Mouse (Mus musculus) urinary bladder, postnatal 14 days (tissue): Measurements from ENCODE around the gene Pgc.

Experiments used
- DNase-seq: peaks from one replicate; pipeline ENCODE4 v3.0.0; 2021; ENCODE audit warnings: low spot score

Gene Pgc

DNA sequence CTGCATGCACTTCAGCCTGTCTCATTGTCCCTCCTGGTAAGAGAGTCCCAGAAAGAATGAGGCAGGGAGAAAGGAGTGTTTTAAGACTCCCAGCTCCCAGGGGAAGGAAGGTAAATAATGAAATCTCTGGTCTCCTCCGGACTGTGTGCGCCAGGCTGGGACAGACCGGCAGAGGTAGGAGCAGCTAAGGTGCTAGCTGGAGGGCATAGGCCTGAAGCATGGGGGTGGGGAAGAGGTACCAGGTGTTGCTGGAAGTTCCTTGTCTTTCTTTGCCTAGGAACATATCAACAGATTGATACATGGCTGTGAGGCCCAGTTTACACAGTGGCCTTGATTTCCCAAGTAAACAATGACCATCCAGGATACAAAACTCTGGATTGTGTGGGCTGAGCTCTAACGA lies 17.7 kb upstream of the Pgc start:
- no peak for DNase-seq

DNA sequence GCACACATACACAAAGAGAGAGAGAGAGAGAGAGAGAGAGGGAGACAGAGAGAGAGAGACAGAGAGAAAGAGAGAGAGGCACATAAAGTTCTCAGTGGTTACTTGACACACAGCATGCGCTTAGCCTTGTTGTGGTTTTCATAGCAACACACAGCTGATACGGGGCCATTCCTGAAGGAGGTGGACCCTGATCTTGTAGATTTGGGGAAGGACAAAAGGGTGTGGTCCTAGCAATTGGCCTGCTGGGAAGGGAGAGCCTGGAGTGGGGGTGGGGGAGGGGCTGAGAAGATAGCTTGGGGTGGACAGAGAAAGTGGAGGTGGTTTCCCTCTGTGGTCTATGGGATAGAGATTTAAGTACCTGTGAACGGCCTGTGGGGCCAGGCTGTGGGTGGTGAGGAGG lies 16.6 kb upstream of the Pgc start:
- no peak for DNase-seq

DNA sequence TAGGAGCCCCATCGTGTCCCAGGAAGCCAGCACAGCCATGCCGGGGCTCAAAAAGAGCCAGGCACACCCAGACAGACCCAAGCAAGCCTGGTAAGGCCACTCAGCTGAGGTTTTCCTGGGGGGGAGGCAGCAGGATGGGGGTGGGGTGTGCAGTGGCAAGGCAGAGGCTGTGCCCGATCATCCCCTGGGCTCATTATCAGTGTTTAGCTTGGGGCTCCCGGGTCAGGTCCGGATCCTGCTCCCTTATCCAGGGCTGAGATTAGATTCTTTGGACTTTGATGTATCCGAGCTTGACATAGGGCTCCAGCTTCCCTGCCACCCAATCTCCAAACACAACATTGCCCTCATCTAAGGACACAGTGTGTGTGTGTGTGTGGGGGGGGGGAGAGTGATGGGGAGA lies 14.8 kb upstream of the Pgc start:
- DNase-seq, result no peak

DNA sequence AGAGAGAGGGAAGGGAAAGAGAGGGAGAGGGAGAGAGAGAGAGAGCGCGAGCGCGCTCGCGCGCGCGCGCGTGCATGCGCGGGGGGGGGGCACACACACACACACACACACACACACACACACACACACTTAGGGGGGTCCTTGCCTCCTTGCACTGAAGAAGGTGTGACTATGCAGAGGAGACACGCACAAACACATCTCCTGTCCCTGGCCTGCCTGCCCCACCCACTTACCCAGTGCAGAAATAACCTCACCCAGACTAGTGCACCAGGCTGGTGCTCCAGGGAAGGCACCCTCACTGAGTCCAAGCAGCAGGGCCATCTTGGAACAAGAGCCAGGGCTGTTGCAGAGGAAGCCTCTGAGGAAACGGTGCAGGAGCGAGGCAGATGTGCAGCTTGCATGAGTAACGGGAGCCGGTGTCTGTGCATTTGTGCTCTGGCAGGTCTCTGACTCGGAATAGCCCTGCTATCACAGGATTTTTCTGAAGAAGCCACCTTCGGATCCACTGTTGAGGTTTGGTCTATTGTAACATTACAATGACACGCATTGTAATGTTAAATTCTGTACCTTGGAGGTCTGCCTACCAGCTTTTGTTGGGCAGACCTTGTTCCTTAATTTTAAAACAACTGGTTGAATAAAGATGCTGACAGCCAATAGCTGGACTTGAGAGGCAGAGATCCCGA lies 13.6 kb upstream of the Pgc start:
- DNase-seq, result no peak

DNA sequence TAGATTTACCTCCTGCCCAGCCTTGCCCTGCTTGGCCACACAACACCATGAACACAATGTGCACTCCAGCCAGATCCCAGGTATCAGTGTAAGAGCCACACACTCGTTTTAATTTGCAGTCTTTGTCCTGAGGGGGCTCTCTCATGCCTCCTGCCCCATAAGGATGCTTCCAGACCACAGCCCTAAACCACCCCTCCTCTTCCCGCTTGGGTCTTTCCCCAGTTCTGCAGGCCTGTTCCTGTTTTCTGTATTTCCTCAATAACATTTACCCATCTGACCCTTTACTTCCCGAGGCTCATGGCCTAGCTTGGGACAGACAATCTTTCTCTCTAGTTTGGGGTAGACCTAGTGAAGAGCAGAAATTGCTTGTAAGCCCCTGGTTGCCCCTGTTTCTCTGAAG lies 11.6 kb upstream of the Pgc start:
- no peak for DNase-seq

DNA sequence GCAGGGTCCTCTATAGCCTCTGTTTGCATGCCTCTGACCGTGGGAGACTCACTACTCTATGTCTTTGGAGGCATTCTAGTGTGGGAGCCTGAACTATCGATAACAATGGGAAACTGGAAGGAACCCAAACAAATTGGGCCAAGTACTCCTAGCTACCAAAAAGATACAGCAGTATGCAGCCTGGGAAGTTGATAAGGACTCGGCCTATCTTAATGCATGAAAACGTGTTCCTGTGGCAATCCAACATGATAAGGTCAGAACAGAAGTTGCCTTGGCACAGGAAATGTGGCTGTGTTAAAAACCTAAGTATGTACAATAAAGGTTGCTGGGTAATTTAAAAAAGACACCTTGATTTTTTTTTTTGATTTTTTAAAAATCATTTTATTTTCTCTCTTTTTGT lies 5.5 kb upstream of the Pgc start:
- no peak for DNase-seq

DNA sequence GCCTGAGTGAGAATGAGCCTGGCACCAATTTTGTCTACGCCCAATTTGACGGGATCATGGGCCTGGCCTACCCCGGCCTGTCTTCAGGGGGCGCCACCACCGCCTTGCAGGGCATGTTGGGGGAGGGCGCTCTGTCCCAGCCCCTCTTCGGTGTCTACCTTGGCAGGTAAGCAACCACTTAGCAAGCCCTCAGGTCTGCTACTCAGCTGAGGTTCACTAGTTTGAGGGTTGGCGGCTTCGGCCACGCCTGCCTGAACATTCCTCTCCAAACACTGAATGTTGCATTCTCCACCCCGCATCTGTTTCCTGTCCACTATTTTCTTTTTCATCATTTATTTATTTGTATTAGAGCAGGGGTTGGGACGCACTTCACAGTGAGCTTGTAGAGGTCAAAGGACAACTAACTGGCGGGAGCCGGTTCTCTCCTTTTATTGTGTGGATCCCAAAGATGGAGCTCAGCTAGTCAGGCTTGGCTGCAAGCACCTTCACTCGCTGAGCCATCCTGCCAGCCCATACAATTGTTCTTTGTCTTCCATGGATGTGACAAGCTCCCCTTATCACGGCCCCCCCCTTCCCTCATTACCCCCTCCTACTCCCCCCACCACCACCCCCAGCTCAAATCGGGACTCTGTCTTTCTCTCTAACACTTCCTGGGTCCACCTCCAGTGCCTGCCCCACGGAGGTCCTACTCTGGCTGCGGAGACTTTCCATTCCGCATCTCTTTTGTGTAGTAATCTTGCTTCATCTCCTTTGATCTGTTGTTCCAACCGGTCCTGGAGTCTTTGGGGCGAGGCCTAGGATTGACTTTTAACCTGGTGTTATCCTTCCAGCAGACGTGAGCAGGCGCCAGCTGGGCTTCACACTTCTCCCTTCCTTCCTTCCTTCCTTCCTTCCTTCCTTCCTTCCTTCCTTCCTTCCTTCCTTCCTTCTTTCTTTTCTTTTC lies 4.3 kb downstream of the Pgc start:
- no peak for DNase-seq

DNA sequence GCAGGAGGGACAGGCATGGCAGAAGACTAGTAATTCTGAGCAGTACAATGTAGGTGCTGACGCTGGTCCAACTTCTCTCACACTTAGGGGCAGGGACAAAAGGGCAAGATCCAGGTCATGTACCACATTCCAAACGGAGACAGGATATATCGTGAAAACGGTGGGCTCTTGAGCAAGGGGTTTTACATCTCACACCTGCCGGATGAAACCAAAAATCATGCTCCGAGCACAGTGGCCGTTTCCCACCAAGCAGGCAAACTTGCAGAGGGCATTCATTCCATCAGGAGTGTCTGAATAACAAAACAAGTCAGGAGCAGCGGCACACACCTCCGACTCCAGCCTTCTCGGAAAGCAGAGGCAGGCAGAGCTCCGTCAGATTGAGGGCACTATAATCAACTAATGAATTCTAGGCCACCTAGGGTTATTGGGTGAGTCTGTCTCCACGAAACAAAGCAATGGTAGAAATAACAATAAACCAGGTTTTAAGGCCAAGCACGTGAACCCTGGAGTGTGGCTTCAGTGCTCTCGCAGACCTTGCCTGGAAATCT lies 9.0 kb downstream of the Pgc start:
- DNase-seq, result no peak

DNA sequence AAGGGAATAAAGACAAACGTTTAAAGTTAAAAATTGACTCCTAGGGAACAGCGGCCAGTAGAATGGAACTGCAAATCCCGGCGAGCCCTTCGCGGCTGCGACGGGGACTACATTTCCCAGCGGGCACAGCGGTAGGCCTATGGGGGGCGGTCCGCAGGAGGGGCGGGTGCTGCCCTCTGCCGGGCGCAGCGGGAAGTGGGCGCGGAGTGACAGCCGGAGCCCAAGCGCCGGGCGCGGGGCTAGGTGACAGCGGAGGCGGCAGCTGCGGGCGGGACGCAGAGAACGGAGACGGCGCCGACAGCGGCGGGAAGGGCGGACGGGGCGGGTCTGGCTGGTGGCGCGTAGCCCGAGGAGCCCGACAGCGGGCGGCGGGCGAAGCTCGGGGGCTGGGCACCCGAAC lies 10.2 kb downstream of the Pgc start, which contains the start of gene Tfeb:
TSS of gene Tfeb (plus strand) at position 175 of the 400 bp plus-strand sequence.
- peak; percentile 98 for DNase-seq

DNA sequence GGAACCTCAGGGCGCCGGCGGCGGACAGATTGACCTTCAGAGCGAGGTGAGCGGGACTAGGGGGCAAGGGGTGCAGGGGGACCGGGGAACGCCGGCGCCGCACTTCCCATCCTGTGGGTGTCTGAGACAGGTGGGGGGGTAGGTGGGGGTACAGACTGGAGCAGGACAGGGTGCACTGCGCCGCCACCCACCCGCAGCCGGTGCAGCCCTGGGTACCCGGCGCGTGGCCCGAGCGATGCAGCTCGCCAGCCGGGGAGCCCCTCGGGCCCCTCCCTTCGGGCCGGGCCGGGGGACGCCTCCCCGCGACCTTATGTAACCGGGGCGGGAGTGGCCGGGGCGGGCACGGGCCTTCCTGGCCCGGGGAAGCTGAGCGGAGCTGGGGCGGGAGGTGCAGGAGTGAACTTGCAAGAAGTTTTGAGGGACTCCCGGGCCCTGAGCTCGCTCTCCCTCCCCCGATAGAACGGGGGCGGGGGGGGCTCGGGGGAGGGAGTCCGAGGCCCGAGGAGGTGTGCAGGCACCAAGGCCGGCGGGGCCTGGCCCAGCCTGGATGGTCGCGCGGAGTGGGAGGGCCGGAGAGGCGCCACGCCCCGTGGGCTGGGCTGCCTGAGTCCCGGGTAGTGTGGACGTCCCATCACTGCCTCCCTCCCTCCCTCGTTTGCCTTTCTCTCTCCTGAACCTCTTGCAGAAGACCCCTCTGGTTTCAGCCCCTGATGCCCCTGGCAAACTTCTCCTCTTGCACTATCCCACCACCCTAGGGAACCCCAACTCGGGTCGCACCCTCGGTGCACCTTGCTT lies 10.8 kb downstream of the Pgc start:
- peak; percentile 89 for DNase-seq

DNA sequence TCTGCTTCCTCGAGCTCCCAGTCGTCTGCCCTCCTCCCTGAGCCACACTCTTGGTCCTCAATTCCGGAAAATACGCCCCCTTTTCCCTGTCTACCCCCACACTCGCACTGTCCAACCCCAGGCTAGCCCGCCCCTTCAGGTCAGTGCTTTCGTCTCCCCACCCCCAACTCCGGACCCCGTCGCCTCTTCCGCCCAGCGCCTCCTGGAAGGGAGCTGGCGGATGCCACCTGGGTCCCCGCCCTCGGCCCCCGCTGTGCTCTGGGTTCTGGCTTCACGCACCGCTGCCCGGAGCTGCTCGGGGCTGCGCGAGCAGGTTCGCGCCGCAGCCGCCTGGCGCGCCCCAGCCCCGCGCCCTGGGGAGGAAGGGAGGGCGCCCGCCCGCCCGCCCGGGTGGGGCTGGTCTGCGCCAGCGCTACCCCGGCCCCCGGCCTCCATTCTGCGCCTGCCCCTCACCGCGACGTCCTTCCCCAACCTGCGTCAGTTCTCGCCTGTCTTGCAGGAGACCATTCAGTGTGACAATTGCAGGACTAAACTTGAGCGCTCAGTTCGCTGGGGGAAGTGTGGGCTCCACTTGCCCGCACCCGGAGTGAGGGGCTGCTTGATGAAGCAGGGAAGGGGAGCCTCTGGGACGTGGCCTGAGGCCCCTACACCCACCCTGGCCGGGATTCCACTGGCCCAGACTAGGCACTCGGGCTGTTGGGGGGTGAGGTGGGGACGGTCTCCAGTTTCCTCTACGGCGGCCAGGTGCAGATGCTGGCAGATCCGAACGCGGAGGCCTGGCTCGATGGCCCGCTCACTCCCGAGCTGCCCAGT lies 11.6 kb downstream of the Pgc start:
- peak; percentile 57 for DNase-seq

DNA sequence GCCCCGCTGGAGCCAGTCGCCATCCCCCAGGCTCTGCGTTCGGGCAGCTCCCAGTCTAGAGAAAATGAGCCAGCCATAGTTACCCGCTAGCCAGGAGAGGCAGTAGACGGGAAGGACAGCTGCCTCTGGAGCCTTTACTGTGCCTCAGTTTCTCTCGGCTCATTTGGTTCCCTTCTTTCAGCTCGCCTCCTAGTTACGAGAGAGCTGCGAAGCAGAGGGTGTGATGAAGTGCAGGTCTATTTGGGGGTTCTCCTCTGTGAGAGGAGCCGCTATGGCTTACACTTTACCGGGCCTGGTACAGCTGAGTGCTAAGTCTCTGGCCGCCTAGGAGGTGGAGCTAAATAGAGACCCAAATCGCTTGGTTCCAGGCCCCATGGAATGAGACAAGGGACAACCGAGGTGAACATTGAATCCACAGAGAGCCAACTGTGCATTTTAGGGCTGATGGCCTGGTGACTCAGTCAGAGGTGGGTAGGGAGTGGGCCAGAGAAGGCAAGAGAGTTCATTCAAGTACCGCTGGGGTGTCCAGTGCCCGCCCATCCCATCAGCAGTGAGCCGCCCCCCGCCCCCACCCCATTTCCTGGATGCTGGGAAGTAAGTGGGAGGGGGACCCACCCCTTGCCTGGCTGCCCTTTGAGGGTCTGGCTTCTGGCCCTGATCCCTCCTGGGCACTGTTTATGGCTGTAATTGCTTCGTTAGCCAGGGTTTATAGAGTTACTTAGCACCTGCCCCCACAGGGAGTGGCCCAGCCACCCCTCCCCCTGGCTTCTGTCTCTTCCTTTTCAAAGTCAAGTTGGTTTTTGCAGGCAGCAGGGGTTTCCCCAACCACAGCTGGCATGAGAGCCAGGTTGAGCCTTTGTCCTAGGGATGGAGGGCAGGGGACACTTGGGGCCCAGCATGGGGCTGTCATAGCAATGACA lies 12.5 kb downstream of the Pgc start:
- DNase-seq, result no peak

DNA sequence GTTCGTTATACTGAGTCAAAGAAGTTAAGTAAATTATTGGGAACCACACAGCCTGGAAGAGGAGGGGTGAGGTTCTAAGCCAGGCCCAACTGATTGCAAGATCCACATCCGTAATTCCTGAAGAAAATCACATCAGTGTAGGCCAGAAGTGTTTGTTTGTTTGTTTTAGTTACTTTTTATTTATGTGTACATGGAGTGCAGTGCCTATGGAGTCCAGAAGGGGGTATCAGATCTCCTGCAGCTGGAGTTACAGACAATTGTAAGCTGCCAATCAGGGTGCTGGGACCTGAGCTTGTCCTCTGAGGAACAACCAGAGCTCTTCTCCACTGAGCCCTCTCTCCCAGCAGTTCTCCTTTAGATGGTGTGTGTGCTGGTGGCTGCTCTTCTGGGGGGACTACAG lies 13.5 kb downstream of the Pgc start:
- no peak for DNase-seq

DNA sequence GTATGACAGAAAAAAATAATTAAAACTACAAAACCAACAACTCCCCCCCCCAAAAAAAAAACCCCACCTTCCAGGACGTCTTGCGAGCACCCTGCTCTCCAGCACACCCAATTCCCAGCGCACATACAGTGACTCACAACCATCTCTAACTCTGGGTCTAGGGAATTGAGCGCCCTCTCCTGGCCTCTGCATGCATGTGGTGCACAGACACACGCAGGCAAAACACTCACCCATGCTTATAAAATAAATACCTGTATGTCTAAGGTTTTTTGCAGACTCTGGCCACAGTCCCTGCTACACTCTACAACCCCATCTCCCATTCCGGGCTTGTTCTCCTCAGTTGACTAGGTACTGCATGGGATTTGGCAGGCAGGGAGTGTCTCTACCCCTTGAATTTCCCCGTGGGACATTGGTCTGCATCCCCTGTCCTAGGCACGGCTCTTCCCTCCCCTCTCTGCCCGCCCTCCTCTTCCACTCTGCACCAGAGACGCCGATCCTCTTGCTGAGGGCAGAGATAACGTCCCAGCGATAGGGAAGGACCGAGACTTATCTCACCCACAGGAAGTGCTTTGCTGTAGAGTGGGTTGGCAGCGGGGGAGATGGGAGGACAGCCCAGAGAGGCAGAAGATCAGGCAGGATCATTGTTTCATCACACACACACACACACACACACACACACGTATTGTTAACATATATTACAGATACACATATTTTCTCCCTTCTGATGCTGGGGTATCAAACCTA lies 16.5 kb downstream of the Pgc start:
- no peak for DNase-seq

DNA sequence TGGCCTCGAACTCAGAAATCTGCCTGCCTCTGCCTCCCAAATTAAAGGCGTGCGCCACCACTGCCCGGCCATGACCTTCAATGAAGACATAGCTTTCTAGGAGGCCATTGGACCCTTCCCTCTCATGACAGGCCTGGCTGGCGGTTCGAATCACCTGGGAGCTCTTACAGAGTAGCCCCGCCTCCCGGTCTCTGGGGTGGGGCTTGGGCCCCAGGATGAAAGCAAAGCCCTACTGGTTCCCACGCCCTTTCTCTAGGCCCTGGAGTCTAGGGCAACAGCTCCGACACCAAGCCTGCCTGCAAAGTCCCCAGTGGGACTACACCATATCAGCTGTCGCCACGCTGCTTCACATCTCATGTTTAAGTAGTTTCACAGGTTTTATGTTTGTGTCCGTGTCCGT lies 17.4 kb downstream of the Pgc start:
- DNase-seq, result no peak

DNA sequence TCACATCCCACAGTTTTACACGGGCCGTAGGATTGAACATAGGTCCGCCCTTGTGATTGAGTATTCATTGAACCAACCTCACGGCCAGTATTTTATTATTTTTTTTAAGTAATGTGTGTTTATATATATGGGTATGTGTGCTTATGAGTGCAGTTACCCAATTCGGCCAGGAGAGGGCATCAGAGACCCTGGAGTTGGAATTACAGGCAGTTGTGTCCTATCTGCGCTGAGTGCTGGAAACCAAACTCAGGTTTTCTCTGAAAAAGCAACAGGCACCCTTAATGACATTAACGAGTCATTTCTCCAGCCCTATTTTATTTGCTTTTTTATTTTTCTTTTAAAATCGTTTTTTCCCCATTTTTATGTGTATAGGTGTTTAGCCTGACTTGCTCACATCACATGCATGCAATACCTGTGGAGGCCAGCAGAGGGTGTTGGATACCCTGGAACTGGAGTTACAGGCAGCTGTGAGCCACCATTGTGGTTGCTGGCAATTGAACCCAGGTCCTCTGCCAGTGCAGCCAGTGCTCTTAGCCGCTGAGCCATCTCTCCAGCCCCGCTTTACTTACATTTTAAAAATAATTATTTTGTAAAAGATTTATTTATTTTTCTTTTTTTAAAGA lies 18.2 kb downstream of the Pgc start:
- no peak for DNase-seq

DNA sequence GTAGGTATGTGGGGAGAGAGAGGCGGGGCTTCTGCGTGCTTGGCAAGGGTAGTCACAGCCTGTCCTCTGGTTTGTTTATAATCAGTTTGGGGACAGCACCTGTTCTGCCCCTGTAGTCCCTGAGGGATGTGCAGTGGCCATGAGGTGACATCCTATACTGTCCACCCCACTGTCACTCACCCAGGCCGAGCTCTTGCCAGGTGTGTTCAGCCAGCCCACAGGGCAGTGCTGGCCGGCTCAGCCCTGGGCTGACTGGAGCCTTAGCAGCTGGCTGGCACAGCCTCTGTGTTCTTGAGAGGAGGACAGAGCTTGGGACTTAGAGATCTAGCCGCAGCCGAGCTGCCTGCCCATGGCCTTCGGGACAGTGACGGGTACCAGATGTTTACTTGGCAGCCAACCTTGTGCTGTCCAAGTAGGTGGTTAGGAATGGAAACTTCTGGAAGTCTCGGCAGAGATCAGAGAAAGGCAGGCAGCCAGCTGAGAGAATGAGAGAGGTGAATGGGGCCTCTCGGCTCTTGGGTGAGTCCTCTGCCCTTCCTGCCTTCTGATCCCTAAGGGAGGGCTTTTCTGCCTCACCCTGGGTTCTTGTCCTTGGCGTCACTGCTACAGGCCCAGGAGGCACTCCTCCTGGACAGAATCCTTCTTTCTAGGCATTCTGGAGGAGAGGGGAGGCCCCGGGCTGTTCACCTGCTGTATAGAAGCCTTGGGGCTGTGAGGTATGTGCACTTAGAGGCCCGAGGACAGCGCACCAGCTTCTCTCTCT lies 22.3 kb downstream of the Pgc start:
- DNase-seq, result peak; percentile 52

DNA sequence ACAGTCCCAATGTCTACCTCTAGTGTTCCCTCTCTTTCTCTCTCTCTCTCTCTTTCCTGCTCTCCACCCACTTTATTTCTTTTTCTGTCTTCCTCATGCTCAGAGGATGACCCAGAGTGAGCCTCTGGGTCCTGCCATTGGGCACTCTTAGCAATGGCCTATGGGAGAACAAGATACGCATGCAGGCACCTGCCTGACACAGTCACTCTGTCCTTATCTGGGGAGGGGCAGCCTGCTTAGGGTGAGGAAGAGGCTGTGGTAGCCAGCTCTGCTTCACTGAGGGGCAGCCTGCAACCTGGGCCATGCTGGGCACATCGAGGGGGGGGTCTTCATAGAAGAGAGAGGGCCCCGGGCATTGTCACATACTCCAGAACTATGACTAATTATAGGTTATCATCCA lies 23.0 kb downstream of the Pgc start:
- DNase-seq, result no peak
